Mouse (Mus musculus) erythroblast, adult 5-6 weeks (primary cell): ENCODE measurements around the gene Rapgef5. TPM values are rescaled to one million over a fixed set of nuclear protein-coding genes. Genes with fewer than 3 reads are reported as not detected.

Experiments
- ATAC-seq: replicated peaks from 2 replicates; pipeline ENCODE4 v1.8.0; 2016; ENCODE audit warnings: moderate number of reproducible peaks, mild to moderate bottlenecking, moderate TSS enrichment, inconsistent platforms; ENCODE audit not compliant: poor library complexity, low FRiP score, severe bottlenecking
- total RNA-seq, 2 experiments: library from RNA; stranded (forward) in 1 of 2; stranded (reverse) in 1 of 2; fragments of 150-400 nt in 1 of 2; fragments of 200-764, 138-1000 nt in 1 of 2; gene quantifications; 2 replicates each; pipeline versions ENCODE4 v1.2.3 to v1.2.4; 2015 to 2017; ENCODE audit warnings: low replicate concordance in 2 of 2

Gene Rapgef5
- total RNA-seq (2015; ENCODE audit: low replicate concordance) = 0.19 and 2.9 TPM in 2 replicates
- 0.56 and 0.94 TPM in 2 replicates for total RNA-seq (2017; ENCODE audit: low replicate concordance)

DNA sequence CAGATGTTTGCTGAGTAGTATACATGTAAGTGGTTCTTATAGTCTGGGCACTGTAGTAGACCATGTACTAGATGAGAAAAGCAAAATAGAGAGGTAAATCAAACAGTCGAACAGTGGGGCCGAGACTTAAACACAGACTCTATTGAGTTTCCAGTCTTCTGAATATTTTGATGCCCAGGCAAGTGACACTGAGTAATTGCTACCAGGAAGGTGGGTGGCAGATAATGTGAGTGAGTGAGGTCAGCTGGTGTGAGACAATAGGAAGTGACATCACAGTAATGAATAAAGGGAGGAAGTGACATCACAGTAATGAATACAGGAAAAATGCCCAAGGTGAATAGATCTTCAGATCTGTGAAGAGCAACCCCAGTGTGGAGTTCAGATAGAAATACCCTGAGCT, at the start of gene Rapgef5:
TSS of gene Rapgef5 (plus strand) at position 301 of the 400 bp plus-strand sequence.
- no peak for ATAC-seq

DNA sequence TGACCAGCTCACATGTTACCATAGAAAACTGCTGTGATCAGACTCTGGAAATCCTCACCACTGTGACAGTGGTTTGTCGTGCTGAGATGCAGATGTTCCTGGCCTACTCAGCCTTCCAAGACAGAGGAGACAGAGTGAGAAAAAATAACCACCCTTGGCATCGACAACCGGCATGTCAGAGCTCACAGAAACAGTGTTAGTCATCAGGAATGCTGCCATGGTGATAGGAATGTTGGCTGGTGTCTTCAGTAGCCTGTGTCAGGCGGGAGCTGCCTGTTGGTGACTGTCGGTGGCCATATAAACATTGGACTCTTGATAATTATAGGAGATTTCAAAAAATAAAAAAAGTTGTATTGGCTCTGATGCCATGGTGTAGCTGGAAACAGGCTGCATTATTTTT, 48.0 kb upstream of the Rapgef5 start:
- ATAC-seq = no peak

DNA sequence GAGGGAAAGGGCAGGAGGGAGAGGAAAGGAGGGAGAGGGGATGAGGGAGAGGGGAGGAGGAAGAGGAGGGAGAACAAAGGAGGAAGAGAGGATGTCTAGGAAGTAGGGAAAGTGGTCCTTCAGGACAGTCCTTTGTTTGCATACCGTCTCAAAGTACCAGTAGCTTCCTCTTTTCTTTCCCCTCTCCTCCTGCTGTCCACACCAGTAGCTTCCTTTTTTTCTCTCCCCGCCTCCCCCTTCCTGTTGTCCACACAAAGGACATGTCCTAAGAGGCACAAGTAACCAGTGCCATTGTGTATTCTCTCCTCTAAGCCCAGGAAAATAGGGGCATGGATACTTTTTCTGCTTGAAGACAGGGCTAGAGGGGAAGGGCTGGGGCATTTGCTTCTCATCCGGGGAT, 37.3 kb upstream of the Rapgef5 start:
- no peak for ATAC-seq

DNA sequence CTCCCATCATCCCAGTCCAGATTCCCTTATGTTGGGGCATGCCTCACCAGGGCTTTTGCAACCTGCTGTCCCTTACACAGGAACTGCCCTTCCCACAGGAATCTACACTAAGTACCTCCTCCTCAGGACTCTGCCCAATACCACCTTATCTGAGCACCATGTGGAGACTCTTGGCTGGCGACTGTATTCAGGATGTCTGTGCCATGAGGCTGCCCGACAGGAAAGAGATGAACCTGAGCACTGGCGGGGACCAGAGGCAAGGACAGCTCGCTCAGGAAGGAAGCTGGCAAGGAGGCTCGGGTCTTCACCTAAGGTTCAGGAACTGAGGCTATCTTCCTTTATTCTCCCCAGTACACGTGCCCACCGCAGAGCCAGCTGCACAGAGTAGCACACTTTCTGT, 36.6 kb upstream of the Rapgef5 start:
- ATAC-seq = no peak

DNA sequence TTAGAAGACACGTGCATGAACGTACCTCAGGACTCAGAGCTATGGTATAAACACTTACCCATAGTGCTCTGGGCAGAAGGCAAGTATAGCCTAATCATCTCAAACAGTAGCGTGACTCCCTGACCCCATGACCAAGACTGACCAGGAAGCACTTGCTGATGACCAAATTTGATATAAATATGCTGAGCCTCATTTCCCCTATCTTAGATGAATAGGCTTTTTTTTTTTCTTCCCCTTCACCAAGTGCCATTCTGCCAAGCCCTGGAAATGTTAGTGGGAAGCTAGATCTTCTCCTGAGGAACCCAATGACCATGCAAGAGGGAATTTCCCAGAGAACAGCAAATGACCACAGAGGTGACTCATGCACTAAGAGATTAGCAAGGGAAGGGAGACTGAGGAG, 35.3 kb upstream of the Rapgef5 start:
- no peak for ATAC-seq

DNA sequence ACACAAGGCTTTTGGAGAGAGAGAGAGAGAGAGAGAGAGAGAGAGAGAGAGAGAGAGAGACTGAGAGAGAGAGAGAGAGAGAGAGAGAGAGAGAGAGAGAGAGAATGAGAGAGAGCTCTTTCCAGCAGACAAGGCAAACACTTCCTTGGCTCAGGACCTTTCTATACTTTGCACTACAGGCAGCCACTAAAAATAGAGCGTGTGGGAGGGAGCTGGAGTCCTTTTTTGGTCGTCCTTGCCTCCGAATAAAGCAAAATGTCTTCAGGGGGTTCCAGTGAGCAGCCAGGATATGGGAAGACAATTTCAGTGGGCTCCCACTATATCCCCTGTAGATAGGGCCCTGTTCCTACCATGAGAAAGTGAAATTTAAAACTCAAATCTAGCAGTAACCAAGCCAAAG, 33.6 kb upstream of the Rapgef5 start:
- ATAC-seq = no peak

DNA sequence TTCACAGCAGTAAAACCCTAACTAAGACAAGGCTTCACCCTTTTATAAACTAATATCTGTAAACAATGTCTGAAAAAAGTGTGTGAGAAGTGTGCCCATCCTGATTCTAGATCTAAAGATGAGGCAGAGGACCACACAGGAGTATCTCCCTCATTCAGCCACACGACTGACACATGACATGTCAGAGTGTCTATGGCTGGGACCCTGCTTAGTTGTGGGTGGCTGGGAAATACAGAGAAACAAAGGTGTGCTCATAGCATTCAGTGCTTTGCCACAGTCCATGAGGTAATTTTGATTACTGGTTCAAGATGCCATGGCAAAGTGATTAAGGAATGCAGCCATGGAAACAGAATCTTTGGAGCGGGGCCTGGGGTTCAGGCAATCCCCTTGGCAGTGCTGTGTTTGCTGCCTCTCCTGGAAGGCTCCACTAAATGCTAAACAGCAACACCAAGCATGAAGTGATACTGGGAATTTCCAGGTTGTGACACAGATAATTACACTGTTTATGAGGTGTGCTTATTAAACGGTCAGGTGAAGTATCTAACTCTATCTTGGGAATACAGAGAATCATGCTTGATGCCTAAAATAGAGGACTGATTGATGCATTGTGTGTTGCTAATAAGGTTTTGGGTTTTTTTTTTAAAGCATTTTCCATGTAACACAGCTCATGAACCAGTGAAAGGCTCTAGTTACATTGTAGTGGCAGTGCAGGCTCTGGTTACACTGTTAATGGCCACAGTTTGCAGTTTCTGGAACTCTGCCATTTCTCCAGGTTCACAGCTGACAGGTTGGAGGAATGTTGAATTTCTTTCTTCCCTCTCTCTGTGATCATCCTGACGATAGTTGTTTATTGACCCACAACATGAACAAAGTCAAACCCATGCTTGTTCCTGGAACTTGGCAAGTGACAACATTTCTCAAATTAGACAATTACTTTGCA, 29.9 kb upstream of the Rapgef5 start:
- ATAC-seq = no peak

DNA sequence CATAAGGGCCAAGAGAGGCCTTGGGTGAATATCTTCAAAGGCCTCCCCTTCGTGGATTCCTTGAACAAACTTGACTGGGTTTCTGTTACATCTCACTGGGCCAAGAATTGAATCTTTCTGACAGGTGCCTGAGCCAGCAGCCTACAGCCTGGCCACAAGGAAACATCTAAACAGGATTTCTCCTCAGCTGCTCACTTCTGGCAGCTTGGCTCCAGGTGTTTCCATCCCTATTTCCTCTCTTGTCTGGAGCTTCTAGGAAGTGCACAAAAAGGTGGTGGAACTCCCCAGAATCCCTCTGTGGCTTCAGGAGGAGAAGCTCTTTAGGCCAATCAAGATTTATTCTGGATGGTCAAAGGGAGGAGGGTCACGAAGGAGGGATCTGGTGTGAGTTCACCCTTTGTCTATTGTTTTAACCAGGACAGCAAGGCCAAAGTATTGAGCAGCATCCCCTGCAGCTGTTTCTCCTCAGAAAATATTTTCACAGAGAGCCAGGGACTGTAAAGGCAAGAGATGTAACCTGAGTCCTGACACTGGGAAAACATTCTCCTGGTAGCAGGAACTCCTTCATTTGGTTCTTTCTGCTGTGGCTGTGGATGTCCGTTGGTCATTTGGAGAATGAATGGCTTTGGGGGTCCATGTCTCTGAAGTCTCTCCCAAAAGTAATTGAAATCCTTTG, 19.6 kb upstream of the Rapgef5 start:
- no peak for ATAC-seq

DNA sequence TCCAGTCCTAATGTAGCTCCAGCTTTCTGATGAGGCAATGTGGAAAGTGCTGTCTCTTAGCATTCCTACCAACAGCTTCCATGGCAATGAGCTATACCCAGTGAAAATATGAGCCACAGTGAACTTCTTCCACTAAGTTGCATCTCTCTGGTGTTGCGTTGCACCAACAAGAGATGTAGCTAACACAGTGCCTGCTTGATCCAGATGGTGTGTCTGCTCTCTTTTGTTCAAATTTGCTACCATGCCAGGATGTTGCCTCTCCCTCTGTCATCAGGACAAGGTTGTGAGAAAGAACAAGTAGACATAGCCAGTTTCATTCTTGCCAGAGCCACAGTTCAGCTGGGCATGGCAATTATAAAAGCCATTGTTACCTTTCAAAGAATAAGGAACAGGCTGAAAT, 18.9 kb upstream of the Rapgef5 start:
- no peak for ATAC-seq

DNA sequence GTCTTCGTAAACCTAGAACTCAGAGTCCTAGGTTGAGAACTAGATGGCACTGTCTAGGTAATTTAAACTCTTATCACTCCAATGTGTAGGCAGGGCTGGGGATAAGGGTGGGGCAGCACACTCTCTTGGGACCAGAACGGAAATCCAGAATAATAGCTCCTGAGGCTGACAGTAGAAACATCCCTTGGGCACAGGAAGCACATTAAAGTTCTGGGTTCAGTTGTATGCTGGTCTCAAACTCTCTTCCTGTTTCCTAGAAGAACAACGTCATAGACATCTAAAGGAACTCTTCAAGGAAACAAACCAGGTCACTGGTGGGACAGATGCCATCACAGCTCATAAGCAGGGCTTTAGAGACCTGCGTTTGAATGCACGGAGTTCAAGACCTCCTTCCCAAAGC, 17.0 kb upstream of the Rapgef5 start:
- ATAC-seq = no peak

DNA sequence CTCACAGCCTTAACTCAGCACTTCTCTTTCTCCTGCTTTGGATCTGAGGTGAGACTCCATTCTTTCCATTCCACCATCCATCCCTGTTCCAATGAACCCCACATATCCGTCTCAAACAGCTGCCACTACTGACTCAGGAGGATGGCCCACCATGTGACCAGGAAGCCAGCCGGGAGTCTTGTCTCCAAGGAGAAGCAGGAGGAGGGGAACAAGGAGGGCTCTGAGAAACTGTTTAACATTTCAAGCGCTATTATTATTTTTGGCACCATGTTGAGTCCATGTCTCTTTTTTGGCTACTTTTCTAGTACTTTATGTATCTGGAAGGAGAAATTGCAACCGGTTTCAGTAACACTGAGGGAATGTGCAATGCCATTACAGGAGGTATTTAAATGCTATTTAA, 15.1 kb upstream of the Rapgef5 start:
- no peak for ATAC-seq

DNA sequence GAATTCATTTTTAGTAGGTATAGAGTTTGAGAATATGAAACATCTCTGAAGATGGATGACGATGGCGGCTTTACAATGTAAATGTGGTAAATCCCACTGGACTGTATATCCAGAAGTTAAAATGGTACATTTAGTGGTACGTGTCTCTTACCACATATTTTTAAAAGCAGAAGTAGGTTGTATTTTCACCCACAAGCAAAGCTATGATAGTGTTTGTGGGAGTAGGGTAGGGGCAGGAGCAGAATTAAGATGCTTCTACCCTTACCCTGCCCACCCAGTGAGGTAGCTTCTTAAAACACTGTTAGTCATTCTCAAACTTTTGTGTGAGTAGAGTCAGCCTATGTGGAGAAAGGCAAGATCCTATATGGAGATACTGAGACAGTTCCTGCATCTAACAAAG, 13.4 kb upstream of the Rapgef5 start:
- no peak for ATAC-seq

DNA sequence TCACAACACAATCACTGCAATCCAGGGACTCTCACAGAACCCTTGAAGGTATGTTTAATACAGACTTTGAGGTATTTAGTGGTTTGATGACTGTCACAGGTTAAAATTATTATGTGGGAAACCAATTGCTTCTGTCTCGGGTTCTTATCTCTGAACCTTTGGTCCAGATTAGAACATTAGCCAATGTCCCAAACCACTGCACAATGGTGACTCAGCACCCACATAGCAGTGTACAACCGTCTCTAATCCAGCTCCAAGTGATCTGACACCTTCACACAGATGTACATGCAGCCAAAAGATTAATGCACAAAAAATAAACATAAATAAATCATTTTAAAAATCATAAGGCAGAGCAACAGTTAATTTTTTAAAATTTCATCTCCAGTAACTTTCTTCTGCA, 11.1 kb upstream of the Rapgef5 start:
- ATAC-seq = no peak

DNA sequence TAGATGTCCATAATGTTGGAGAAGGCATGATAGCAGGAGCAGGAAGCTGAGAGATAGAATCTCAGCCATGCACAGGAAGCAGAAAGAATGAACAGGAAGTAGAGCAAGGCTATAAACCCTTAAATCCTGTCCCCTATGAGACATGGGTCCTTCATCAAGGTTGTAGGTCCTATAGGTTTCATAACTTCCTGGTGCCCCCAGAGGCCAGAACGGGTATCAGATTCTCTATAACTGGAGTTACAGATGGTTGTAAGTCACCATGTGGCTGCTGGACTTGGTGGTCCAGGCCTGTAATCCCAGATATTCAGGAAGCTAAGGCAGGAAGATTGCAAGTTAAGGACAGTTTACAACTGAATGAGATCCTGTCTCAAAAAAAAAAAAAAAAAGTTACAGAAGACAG, 8.5 kb upstream of the Rapgef5 start:
- no peak for ATAC-seq

DNA sequence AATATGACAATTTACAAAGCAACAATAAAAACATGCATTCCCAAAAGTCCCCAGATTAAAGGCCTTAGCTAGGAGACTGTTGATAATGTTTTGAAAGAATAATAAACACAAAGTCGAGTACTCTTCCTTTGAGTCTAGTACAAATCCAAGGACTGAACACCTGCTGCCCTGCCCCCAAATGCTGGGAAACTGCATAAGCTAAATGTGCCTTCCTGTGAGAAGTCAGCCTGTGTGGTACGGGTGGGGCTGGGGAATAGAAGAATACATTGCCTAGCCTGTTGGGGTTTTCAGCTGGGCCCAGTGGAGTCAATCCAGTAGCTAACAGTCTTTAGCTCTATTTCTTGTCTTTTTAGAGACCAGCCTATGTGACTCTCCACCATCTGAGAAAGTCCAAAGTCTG, 6.4 kb upstream of the Rapgef5 start:
- no peak for ATAC-seq

DNA sequence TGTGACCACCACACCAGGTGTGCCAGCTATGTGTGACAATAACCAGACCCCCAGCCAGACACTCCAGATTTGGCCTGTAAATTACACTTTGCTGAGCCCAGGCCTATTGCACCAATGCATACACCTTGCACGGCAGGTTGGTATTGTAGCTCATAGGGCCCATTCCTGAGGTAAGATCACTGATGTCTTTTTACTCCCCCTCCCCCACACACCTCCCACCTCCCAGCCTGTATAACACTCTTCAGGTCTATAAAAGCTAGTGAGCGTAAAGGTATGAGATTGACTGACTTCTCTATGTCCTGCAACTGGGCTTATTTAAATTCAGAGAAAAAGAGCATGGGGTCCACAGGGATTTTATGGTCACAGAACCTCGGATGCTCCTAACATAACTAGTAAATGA, 3.8 kb upstream of the Rapgef5 start:
- ATAC-seq = no peak

DNA sequence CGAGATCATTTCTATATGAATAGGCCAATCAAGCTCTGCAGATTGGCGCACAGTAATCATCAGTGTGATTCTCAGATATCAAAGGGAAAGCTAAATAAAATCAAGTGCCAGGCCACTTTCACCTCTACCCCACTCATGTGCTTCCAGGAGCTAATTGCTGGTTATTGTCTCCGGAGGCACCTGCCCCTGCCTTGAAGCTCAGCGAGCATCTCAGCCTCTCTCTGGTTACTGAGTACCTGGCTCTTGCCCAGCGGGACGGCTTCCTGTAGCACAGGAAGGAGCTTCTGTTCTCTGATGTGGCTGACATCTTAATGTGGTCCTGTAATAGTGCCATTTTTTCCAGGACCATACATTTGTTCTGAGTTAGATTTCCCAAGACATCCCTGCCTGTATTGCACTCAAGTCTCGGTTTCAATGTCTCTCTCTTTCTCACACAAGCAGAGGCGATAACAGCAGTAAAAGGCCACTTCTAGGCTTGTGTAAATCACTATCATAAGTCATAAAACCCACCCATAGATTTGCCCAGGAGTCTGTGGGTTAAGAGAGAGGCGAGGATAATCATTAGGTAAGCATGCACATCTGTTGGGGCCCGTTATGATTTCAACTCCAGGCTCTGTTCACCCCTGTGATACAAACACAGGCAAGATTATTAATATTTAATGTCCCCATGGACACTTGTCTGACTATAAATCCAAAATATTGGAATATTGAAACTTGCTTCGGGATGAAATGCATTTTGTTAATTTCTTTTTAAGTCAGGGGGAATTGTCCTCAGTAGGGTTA, 2.9 kb upstream of the Rapgef5 start:
- no peak for ATAC-seq

DNA sequence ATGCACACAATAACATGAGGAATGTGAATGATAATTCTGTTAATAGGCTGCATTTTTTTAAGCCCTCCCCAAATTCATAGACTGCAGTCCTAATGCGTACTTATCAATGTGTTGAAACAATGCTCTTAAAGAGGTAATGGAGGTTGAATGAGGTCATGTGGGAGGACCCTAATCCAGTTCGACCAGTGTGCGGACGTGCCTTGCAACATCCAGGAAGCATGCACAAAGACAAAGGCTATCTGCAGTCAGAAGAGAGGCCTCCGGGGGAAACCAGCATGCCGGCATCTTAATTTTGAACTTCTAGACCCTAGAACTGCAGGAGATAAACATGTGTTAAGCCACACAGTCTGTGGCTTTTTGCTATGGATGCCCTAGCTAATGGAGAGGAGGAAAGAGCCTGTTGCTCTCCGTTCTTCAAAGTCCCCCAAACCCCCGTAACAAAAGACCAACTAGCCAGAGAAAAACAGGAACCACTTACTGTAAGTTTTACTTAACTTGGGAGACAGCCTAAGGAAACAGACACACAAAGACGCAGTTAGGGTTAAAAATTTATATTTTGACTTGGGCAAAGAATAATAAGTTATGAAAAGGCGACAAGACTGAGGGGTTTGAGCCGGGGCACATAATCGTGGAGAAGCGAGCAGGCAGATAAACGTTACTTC, 1.1 kb downstream of the Rapgef5 start:
- ATAC-seq = no peak

DNA sequence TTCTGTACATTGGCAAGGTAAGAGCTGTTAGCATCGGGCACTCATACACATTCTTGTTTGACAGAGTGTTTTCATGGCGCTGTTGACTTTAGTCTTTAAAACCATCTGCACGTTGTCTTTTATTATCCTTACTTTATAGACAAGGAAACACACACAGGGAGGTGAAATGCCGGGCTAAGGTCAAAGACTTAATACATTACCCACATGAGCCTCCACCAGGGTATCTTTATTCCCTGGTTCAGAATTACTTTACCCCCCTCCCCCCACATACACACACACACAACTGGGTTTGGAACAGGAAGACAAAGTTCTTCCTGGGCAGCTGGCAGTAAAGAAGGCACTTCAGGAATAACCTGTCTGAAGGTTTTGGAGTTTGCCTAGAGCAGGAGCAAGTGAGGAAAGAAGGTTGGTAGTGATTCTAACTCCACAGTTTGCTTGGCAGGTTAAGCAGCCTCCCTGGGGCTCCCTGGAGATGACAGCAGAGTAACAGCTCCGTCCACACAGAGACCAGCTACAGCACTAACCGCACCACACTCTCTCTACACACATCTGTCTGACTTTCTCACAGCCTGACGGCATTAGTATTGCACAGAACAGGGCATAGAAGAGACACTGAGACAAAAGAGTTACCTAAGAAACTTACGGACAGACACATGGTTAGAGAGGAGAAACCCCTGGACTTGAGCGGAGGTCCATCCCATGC, 8.2 kb downstream of the Rapgef5 start:
- ATAC-seq = no peak
